Comparison of ENCODE assay signal across 26 mouse cellular contexts in the genomic region with DNA sequence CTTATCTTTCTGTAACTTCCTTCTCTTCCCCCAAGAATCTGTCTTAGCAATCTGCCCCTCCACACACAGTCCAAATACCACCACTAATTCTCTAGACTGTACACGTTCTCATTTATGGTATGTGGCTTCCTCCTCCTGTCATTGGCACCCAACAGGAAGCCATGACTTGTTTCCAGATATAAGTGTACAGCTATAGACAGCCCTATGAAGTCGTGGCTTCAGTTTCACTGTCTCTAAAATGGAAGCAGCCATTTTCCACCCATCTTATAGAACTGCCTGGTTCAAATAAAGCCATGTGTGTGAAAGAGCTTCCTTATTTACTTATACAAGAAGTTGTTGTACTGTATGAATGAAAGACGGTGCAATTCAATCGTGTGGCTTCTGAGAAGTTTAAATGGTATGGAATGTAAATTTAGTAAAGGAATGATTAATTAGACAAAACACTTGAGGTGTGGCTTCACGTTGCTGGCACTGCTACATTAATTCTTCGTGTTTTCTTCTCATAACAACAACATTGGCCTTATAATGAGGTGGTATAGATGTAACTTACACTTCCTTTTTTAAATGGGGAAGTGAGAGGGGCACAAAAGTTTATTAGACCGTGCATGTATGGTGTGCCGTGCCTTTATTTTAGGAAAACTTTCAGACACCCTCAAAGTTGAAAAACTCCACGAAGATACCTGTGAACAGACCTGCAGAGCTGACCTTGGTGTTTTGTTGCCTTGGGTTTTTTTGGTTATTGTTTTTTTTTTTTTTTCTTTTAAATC.
DNase-seq lines count a peak whose midpoint lies in the region; ATAC-seq and TF ChIP-seq lines count a peak whose summit lies in the region.
"Had no signal": no experiment of that assay in that cellular context is flagged by ENCODE, and none has a peak within 500 bp of the region (broad histone marks: within the 10 kb centered on the region; RNA-seq: fewer than 3 reads in every experiment).

No protein-coding gene starts in this region.

- no peaks in the 10 kb centered on the region for H3K36me3 ChIP-seq in liver, postnatal 0 days (replicated peaks; ENCODE audit: insufficient read depth, low read length)
- H3K36me3 ChIP-seq in liver, embryonic 12.5 days, result no peaks in the 10 kb centered on the region
- no peaks in the 10 kb centered on the region for H3K36me3 ChIP-seq in forebrain, embryonic 11.5 days (ENCODE audit: control insufficient read depth, insufficient read depth, low read length)
- H3K36me3 ChIP-seq: heart, embryonic 13.5 days; limb, embryonic 10.5 days; neural tube, embryonic 15.5 days had no signal

- WGBS in liver, postnatal 0 days (ENCODE audit: insufficient replicate concordance), result 39% methylated on average over 9 of the region's 9 CpGs
- WGBS in liver, embryonic 12.5 days (ENCODE audit: insufficient replicate concordance), result 39% methylated on average over 9 of the region's 9 CpGs
- 86% methylated on average over 9 of the region's 9 CpGs for WGBS in forebrain, embryonic 11.5 days

- H3K27me3 ChIP-seq in liver, postnatal 0 days (ENCODE audit: insufficient read depth, low read length), result no peaks in the 10 kb centered on the region
- no peaks in the 10 kb centered on the region for H3K27me3 ChIP-seq in liver, embryonic 12.5 days (replicated peaks)
- H3K27me3 ChIP-seq in forebrain, embryonic 11.5 days (ENCODE audit: control insufficient read depth, insufficient read depth, low read length), result no peaks in the 10 kb centered on the region
- H3K27me3 ChIP-seq: forebrain, embryonic 13.5 days; heart, embryonic 13.5 days; neural tube, embryonic 15.5 days; Patski had no signal

- 0 out of 2 replicates have a peak, but pooled peaks cover 3% of the 10 kb centered on the region for H3K4me1 ChIP-seq in liver, postnatal 0 days (ENCODE audit: insufficient read depth)
- no peaks in the 10 kb centered on the region for H3K4me1 ChIP-seq in liver, embryonic 12.5 days
- no peaks in the 10 kb centered on the region for H3K4me1 ChIP-seq in forebrain, embryonic 11.5 days (replicated peaks; ENCODE audit: control insufficient read depth, insufficient read depth, low read length)
- H3K4me1 ChIP-seq: forebrain, embryonic 13.5 days had no signal

- H3K9me3 ChIP-seq in liver, postnatal 0 days (ENCODE audit: low read length), result no peaks in the 10 kb centered on the region
- H3K9me3 ChIP-seq in liver, embryonic 12.5 days (replicated peaks), result no peaks in the 10 kb centered on the region
- no peaks in the 10 kb centered on the region for H3K9me3 ChIP-seq in forebrain, embryonic 11.5 days (ENCODE audit: control insufficient read depth, low read length)
- H3K9me3 ChIP-seq: forebrain, embryonic 13.5 days; heart, embryonic 13.5 days; limb, embryonic 10.5 days; neural tube, embryonic 15.5 days had no signal

- DNase-seq in liver, postnatal 0 days, result no peak
- peak; percentile 53 for DNase-seq in naive thymus-derived CD4-positive, alpha-beta T cell, adult 2 months (ENCODE audit: low read depth)
- no peak for DNase-seq in adrenal gland, adult 18-20 months (ENCODE audit: low spot score in 2 of 2)
- no peak for DNase-seq in cerebellum, postnatal 36 days
- DNase-seq in forebrain, embryonic 11.5 days (ENCODE audit: low spot score), result no peak
- DNase-seq: adrenal gland, postnatal 36 days; cerebellum, adult 18-20 months; gastrocnemius, postnatal 10 days; heart, adult 18-20 months; kidney, adult 2 months; kidney, postnatal 10 days; layer of hippocampus, postnatal 36 days; lung, adult 2 months; lung, postnatal 4 days; right cerebral cortex, postnatal 14 days had no signal

- TF ChIP-seq CTCF in liver, postnatal 0 days (IDR thresholded peaks at IDR 0.05; ENCODE audit: low read depth), result no peak

- no peak overlapping the region; the same call in 1 of the 2 replicates for H3K4me2 ChIP-seq in liver, postnatal 0 days (ENCODE audit: low read depth, low read length)
- H3K4me2 ChIP-seq in liver, embryonic 12.5 days, result no peak overlapping the region
- H3K4me2 ChIP-seq in forebrain, embryonic 11.5 days (ENCODE audit: low read depth, low read length, severe bottlenecking), result no peak overlapping the region
- H3K4me2 ChIP-seq: forebrain, embryonic 13.5 days; heart, embryonic 13.5 days; neural tube, embryonic 15.5 days had no signal

- H3K4me3 ChIP-seq in liver, postnatal 0 days (ENCODE audit: low read depth, low read length), result no peak overlapping the region
- no peak overlapping the region for H3K4me3 ChIP-seq in liver, embryonic 12.5 days
- H3K4me3 ChIP-seq in forebrain, embryonic 11.5 days (ENCODE audit: low read depth, low read length), result no peak overlapping the region
- H3K4me3 ChIP-seq: forebrain, embryonic 13.5 days; heart, embryonic 13.5 days; layer of hippocampus, adult 2 months; limb, embryonic 10.5 days; myocyte; neural tube, embryonic 15.5 days had no signal

- no peak for ATAC-seq in liver, postnatal 0 days
- ATAC-seq in liver, embryonic 12.5 days, result no peak
- ATAC-seq in CD4-positive, CD25-positive, alpha-beta regulatory T cell, adult 4 months, result peak; percentile 53
- peak; percentile 12 to 36; a peak in 1 of 4 replicates for ATAC-seq in hematopoietic stem cell, adult 5-6 weeks (replicated peaks in 1 of 2; ENCODE audit: insufficient read depth in 1 of 2, low FRiP score in 2 of 2, low TSS enrichment in 1 of 2, low read depth in 1 of 2, poor library complexity in 2 of 2, severe bottlenecking in 2 of 2)
- no peak for ATAC-seq in forebrain, embryonic 11.5 days (replicated peaks; ENCODE audit: low FRiP score)
- ATAC-seq: forebrain, embryonic 13.5 days; hindbrain, embryonic 16.5 days; Patski had no signal

- H3K9ac ChIP-seq in liver, postnatal 0 days (replicated peaks), result no peak overlapping the region
- H3K9ac ChIP-seq in liver, embryonic 12.5 days, result no peak overlapping the region
- no peak overlapping the region for H3K9ac ChIP-seq in forebrain, embryonic 11.5 days (ENCODE audit: low read length)
- H3K9ac ChIP-seq: forebrain, embryonic 13.5 days; heart, embryonic 13.5 days; neural tube, embryonic 15.5 days had no signal

- peak overlapping the region; percentile 48 for H3K27ac ChIP-seq in liver, postnatal 0 days (ENCODE audit: low read depth)
- H3K27ac ChIP-seq in liver, embryonic 12.5 days, result no peak overlapping the region
- no peak overlapping the region for H3K27ac ChIP-seq in forebrain, embryonic 11.5 days (ENCODE audit: low read depth, low read length)
- H3K27ac ChIP-seq: forebrain, embryonic 13.5 days; heart, embryonic 13.5 days; limb, embryonic 10.5 days; neural tube, embryonic 15.5 days had no signal

- TF ChIP-seq EP300 in liver, postnatal 0 days (IDR thresholded peaks at IDR 0.05; ENCODE audit: low read depth), result no peak

Comparison
In these comparisons a context has a peak if more than half of its experiments do, and no peak if none do; other contexts are left out.
1. ATAC-seq: peak in CD4-positive, CD25-positive, alpha-beta regulatory T cell, adult 4 months (single experiment) and hematopoietic stem cell, adult 5-6 weeks (2 of 2); none in liver, postnatal 0 days (single experiment), liver, embryonic 12.5 days (single experiment) and forebrain, embryonic 11.5 days (single experiment).